Mouse (Mus musculus) left cerebral cortex, adult 2 months (tissue): Measurements from ENCODE around the gene Slc25a30. TPM values are rescaled to one million over a fixed set of nuclear protein-coding genes. Genes with fewer than 3 reads are reported as not detected.
"Not testable (repeated sequence)": the region's sequence is repeated elsewhere in the genome, so short reads cannot be mapped to it uniquely, and the experiment has no call there.

Experiments
- DNase-seq, 2 experiments: peaks; one replicate each; pipeline ENCODE4 v3.0.0; 2021 to 2022; ENCODE audit warnings: low spot score in 2 of 2, mixed read lengths in 1 of 2; ENCODE audit errors: extremely low spot score in 1 of 2
- H3K27ac ChIP-seq: fragments of 200-600 bp; 2 replicates; pipeline ENCODE4 v1.8.1; 2022
- H3K4me3 ChIP-seq: fragments of 200-600 bp; 2 replicates; pipeline ENCODE4 v1.8.1; 2022
- CTCF ChIP-seq: fragments of 200-600 bp; IDR thresholded peaks from 2 replicates; pipeline ENCODE4 v1.8.1; 2022; ENCODE audit warnings: antibody characterized with exemption, mild to moderate bottlenecking, moderate library complexity
- intact Hi-C: fragments of 180-260 bp; cut with DNase I; formaldehyde crosslinking; loops from one replicate; pipeline ENCODE4 v1.15.1; 2025
- total RNA-seq, 2 experiments: library from RNA; stranded (reverse); gene quantifications; 2 replicates each; pipeline ENCODE4 v1.2.3; 2021

The Slc25a30 gene
- total RNA-seq, 2 experiments from 2014 or later = 10.6 to 12.2 TPM

GRCm38 (mm10) chr14:75789291-75789690 is 2.5 kb upstream of the Slc25a30 start:
- no peak for TF ChIP-seq CTCF
- H3K27ac ChIP-seq = no peak overlapping the region
- no peak overlapping the region for H3K4me3 ChIP-seq
- intact Hi-C loops = no loop called here
- DNase-seq = no peak

- no peak for TF ChIP-seq CTCF
- intact Hi-C loops = loop anchor here (1.0 to 2.0 kb wide), 2 partner anchors 42 to 57 kb away; partner anchors contain the start of gene Tpt1
- no peak for DNase-seq
- H3K27ac ChIP-seq = no peak overlapping the region
- peak overlapping the region; percentile 86; the same call in 1 of the 2 replicates for H3K4me3 ChIP-seq
Measured at GRCm38 (mm10) chr14:75787794-75788175, 948 bp upstream of the Slc25a30 start.

DNA sequence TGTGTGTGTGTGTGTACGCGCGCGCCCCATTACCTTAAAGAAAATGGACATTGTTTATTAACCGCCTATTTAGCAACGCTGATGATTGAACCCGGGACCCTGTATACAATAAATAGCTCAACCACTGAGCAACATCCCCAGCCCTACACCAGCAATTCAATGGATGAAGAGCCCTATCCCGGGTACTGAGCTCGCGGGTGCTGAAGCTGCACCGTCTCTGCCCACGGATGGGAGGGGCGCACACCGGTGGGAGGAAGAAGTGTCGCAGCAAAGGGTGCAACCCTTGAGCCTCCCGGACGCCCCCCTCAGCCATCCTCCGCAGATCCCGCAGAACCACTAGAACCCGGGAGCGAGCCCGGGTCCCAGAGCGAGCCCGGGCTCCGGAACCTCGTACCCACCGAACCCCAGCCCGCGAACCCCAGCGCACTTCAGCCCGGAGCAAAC is 391 bp downstream of the Slc25a30 start:
- Histone ChIP-seq H3K4me3 (peak overlapping the region; percentile 86), H3K27ac (peak overlapping the region; percentile 89)
- TF ChIP-seq CTCF = no peak
- intact Hi-C loops = loop anchor here (2.0 kb wide), 1 partner anchor 58 kb away; the partner anchor contains the start of gene Tpt1
- no peak for DNase-seq

- no peak for DNase-seq
- intact Hi-C loops = no loop called here
- Histone ChIP-seq H3K27ac (no peak overlapping the region), H3K4me3 (no peak overlapping the region)
- TF ChIP-seq CTCF = no peak
Measured at GRCm38 (mm10) chr14:75779913-75780312, 6.9 kb downstream of the Slc25a30 start.

- intact Hi-C loops = no loop called here
- Histone ChIP-seq H3K4me3 (no peak overlapping the region), H3K27ac (no peak overlapping the region)
- no peak for DNase-seq
- no peak for TF ChIP-seq CTCF
Measured at GRCm38 (mm10) chr14:75776637-75777036, 10.2 kb downstream of the Slc25a30 start.

GRCm38 (mm10) chr14:75773431-75773830 is 13.4 kb downstream of the Slc25a30 start:
- intact Hi-C loops = no loop called here
- no peak overlapping the region for H3K4me3 ChIP-seq
- DNase-seq = no peak
- no peak for TF ChIP-seq CTCF
- no peak overlapping the region for H3K27ac ChIP-seq

- H3K27ac ChIP-seq, H3K4me3 ChIP-seq, DNase-seq, intact Hi-C loops: not testable (repeated sequence)
Measured at GRCm38 (mm10) chr14:75772407-75772806, 14.4 kb downstream of the Slc25a30 start.

GRCm38 (mm10) chr14:75771101-75771501 is 15.7 kb downstream of the Slc25a30 start:
- TF ChIP-seq CTCF = no peak; the same call in 1 of the 2 replicates
- intact Hi-C loops = no loop called here
- no peak overlapping the region for H3K27ac ChIP-seq
- DNase-seq = no peak
- H3K4me3 ChIP-seq = no peak overlapping the region

DNA sequence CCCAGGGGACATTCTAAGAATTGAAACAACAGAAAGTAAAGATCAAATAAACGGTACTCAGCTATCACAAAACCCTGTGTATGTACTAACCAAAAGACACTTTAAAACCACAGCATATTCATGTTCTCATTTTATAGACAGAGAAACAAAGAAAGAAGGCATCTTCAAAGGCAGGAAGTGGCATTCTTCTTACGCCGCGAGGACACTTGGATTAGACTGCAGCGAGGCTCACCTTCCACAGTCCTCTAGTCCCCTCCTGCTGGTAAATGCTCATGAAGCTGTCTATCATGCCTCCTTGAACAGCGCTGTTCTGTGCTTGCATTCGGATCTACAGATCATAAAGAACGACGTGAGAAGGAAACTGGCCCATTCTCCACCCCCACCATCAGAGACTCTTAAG is 17.5 kb downstream of the Slc25a30 start:
- DNase-seq = no peak
- no peak overlapping the region for H3K4me3 ChIP-seq
- TF ChIP-seq CTCF = no peak
- H3K27ac ChIP-seq = no peak overlapping the region
- intact Hi-C loops = no loop called here

DNA sequence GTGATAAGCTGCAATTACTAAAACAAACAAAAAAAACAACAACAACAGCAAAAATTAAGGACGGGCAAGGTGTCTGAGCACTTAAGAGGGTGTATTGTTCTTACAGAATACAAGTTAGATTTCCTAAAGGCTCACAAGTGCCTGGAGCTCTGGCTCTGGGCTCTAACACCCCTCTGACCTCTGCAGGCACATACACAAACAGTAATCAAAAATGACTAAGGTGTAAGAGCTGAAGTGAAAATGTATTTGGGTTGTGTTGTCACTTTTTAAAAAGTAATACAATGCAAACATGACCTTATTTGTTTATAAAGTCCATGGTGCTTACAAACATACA is 18.6 kb downstream of the Slc25a30 start:
- intact Hi-C loops = no loop called here
- no peak for DNase-seq
- no peak for TF ChIP-seq CTCF

DNA sequence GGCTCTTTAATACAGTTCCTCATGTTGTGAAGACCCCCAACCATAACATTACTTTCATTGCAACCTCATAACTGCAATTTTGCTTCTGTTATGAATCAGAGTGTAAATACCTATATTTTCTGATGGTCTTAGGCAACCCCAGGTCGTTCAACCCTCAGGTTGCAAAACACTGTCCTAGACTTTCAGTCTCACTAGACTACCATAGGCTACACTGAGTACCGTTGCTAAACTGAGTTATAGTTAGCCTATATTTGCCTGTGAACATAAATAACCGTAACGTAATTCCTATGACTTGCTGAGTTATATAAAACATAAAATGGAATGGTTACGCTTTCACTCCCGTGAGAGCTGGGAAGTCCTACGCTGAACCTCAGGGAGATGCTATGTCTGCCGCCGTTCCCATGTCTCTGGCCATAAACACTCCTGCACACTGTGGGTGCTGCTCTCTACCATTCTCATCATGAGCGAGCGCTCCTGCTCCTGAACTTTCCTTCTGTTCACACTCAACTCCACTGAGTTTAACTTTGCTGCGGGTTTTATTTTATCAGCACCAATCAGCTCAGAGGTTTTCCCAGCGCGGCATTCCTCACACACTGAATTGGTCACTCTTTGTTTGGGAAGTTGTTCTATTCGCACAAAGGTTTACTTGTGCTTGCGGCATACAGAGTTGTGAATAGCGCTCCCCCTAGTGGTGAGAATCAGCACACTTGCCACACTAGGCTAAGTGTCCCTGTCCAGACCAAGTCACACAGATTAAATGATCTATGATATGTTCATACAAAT is 19.2 kb downstream of the Slc25a30 start:
- Histone ChIP-seq H3K27ac (no peak overlapping the region), H3K4me3 (peak overlapping the region; percentile 13; the same call in 1 of the 2 replicates)
- TF ChIP-seq CTCF = peak; percentile 89
- peak; percentile 69 to 71 for DNase-seq
- intact Hi-C loops = no loop called here

More for the DNA sequence above, 18.6 kb downstream of the Slc25a30 start:
- no peak overlapping the region for H3K27ac ChIP-seq
- H3K4me3 ChIP-seq = no peak overlapping the region

DNA sequence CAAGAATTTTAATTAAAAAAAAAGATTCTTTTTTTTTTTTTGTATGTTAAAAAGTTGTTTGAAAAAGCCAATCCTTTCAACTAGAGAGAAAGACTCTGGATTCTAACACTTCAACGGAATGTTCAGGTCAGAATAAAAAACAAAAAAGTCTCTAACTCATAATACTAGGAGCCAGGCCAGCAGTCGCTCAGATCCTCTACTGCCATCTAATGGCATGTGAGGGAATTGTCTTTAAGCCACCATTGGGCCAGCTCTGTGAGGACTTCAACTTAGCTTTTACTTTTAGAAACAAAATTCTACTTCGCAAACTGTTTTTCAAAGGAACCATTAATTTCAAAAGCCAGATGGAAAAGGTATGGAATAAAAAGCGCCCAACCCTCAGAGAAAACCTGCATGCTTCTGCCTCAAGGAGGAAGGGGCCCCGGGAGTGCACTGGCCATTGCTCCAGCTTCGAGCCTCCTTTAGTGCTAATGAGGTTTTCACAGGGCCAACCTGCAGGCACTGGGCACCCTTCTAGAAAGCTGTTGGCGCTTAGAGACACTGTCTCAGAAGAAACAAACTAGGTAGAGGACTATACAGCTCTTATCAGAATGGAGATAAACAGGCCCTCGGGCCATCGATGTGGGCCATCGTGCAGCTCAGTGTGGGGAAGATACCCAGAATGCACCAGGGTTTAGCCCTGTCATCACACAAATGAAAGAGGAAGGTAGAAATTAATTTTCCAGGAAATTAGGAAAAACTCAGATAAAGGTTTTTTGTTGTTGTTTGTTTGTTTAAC is 25.6 kb downstream of the Slc25a30 start:
- intact Hi-C loops = loop anchor here (5.0 kb wide), 1 partner anchor 564 kb away; no protein-coding TSS in a partner anchor
- TF ChIP-seq CTCF = peak; percentile 89
- peak; percentile 30 to 41 for DNase-seq
- H3K4me3 ChIP-seq = no peak overlapping the region
- H3K27ac ChIP-seq = no peak overlapping the region
